Mouse (Mus musculus): ENCODE data around the gene Trank1.

The Trank1 gene

GRCm38 (mm10) chr9:111428698-111429362, 117.3 kb downstream of the Trank1 start:
- DNase-seq: no peak

DNA sequence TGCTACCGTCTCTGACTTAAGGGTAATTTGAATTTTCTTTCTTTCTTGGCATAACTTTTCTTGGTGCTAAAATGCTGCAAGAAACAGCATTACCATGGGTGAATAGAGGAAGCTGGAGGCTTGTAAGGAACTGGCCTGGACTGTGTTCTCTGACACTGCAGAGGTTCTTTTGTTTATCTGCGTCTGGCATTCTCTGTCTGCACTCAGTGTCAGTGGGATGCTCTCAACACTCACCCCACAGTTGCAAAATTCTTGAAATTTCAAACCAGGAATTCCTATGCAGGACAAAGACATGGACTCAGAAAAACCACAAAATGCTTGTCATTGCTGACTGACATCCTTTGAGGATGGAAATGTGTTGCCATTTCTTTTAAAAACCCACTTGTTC, 117.8 kb downstream of the Trank1 start:
- DNase-seq: no peak

DNA sequence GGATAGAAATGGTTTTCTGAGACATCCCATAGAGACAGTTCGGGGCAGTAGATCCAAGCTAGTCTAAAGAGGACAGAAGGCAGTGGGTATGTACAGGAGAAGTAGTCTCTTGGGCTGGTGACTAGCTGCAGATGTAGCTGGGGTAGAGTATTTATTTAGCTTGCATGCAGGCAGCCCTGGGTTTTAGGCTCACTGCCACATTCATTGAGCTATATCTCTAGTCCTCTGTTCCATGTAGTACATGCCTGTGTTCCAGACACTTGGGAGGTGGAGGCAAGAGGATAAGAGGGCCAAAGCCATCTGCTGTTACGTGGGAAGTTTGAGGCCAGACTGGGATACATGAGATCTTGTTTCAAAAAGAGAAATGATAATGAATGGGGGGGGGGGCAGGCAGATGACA, 123.9 kb downstream of the Trank1 start:
- no peak for DNase-seq

- peak; percentile 2 to 5 for DNase-seq
These were observed 127.6 kb downstream of the Trank1 start, which contains the start of gene Dclk3 for GRCm38 (mm10) chr9:111438904-111439835. TSS of gene Dclk3 (plus strand) at chr9:111439081.

DNA sequence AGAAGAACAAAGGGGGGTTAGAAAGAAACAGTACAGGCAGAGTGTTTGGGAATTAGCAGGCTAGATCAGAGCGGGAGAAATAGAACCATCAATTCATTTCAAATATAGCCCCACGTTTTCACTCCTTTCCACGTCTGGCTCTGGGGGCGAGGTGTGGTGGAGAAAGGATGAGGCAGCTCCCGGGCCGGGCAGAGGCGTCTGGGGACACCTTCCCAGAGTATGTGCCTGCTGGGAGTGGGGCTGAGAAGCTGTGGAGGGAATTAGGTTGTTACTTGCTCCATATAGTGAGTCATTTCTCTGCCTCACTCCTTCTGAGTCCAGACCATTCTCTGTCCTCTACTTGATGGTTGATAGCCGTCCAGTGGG, 128.3 kb downstream of the Trank1 start:
- DNase-seq: no peak

DNA sequence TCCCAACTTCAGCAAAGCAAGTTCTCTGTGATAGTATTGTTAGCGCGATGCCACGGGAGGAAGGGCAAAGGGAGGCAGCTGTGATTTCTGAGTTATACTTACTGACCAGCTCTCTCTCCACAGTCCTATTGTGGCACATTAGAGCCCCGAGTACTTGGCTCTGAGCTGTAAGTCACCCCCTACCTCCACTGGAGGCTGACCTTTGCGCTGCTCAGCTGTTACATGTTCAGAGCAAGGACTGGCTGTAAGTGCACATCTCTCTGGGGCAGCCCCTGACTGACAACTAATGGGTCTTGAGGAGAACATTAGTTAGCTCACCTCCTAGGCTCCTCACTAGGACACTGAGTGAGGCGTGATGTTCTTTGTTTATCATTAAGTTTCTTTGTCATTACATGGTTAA, 128.9 kb downstream of the Trank1 start:
- no peak for DNase-seq

DNA sequence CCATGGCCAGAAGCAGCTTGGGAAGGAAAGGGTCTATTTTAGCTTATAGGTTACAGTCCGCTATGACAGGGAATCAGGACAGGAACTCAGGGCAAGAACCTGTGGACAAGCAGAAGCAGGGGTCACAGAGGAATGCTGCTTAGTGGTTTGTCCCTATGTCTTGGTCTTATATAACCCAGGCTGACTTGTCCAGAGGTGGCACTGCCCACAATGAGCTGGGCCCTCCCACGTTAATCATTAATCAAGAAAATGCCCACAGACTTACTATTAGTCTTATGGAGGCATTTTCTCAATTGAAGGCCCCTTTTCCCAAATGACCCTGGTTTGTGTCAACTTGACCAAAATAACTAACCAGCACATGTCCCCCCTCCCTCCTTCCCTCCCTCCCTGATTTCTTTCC, 129.6 kb downstream of the Trank1 start:
- DNase-seq: no peak
